Mouse (Mus musculus) cortical plate, adult 2 months (tissue): Measurements from ENCODE around the gene Zdhhc3.

Source experiments
- CTCF ChIP-seq: fragments of 200-500 bp; IDR thresholded peaks from 2 replicates; pipeline ENCODE4 v1.5.1; 2011; ENCODE audit warnings: mild to moderate bottlenecking, control low read depth, low read length; ENCODE audit not compliant: insufficient read depth; ENCODE audit errors: extremely low read depth
- POLR2A ChIP-seq: fragments of 200-500 bp; IDR thresholded peaks from 2 replicates; pipeline ENCODE4 v1.6.1; 2011; ENCODE audit warnings: mild to moderate bottlenecking, low read length, control low read depth; ENCODE audit not compliant: insufficient read depth; ENCODE audit errors: extremely low read depth

DNA sequence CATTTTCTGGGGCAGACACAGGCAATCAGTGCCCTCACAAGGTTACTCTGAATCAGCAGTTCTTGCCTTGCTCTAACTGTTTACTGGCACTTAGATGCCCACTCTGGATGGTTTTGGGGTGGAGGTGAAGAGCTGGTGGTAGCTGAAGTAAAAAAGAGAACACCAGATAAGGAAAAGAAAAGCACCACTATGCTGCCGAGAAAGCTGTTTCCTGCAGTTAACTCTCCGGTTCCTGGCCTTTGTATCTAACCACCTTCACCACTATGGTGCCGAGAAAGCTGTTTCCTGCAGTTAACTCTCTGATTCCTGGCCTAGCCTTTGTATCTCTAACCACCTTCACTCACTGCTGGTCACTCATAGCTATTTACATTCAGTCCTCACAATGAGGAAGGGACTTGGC lies 25.4 kb downstream of the Zdhhc3 start:
- TF ChIP-seq CTCF (no peak), POLR2A (no peak)
